Mouse (Mus musculus): ENCODE measurements around the gene Med14. TPM values are rescaled to one million over a fixed set of nuclear protein-coding genes. Genes with fewer than 3 reads are reported as not detected.

Med14 gene
- total RNA-seq, 2 experiments from 2014 or later, result 73.5 to 79.1 TPM

- peak; percentile 88 to 91 for DNase-seq
These were observed 88.7 kb downstream of the Med14 start, which contains the start of gene 1810030O07Rik for GRCm38 (mm10) chrX:12673054-12673775. 1810030O07Rik (minus strand) TSS chrX:12673668.

GRCm38 (mm10) chrX:12653879-12654278 is 108.0 kb downstream of the Med14 start:
- no peak for DNase-seq

- no peak for DNase-seq
These were observed 110.0 kb downstream of the Med14 start for GRCm38 (mm10) chrX:12651906-12652305.

GRCm38 (mm10) chrX:12645531-12646304 is 116.2 kb downstream of the Med14 start:
- peak; percentile 6 to 7 for DNase-seq

GRCm38 (mm10) chrX:12644976-12645375 is 116.9 kb downstream of the Med14 start:
- DNase-seq, result no peak

Other genes starting within 250 kb of the Med14 start
- gene Atp6ap2, start 174.3 kb downstream of the Med14 start, total RNA-seq (2021), result 100 to 1,000 TPM; 180 to 214 TPM
- gene 1810030O07Rik, start 88.4 kb downstream of the Med14 start, total RNA-seq (2021), result 10 to 100 TPM; 18.0 to 20.9 TPM

All from layer of hippocampus, postnatal 36 days (tissue).